Mouse (Mus musculus) T-helper 2 cell (primary cell): Measurements from ENCODE around the gene Nfic.

Experiments used
- in situ Hi-C: fragments of 300-600 bp; cut with MboI, MseI; formaldehyde crosslinking; loops from one replicate; pipeline ENCODE4 v1.15.1; 2025; ENCODE audit warnings: high pct_unique_total_duplicates

The Nfic gene

DNA sequence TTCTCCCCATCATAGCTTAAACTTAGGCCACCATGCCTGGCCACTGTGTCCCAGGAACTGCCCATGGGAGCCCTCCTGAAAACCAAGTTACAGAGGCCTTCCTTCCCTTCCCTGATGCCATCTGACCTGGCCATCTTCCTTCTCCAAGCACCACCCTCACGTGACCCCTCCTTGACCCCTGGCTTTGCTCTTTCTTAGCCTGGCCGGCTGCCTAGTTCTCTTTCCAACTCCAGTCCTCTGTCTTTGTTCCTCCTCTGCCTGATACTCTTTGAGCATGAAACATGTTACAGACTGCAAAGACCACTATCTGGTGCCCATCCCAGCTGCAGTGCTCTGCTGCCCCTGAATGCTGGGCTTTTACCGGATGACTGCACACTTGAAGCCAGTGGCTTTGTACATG is 66.1 kb downstream of the Nfic start:
- in situ Hi-C loops: no loop called here

DNA sequence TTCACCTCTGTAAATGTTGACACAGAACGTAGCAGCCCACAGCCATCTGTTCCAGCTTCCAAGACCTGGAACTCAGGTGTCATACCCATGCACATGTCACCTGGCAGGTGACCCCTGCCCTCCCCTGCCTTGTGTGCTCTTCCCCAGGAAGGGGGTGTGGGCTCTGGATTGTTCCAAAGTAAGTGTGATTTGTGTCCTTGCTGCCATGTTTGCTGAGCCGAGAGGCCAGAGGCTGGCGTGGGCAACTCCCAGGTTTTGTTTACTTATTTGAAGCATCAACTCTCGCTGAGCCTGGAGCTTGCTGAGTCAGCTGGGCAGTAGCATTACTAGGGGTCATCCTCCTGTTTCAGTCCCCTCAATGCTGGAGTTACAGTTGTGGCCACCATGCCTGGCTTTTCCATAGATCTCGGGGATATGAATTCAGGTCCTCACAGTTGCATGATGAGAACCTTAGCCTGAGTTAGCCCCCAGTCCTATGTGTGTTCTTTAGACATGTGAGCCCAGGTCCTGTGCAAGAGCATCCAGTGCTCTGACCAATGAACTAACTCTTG is 66.9 kb downstream of the Nfic start, which contains the start of gene Gm48552:
TSS of gene Gm48552 (plus strand) at position 501 of the 551 bp plus-strand sequence.
- in situ Hi-C loops: no loop called here

GRCm38 (mm10) chr10:81387716-81388115 is 67.7 kb downstream of the Nfic start:
- in situ Hi-C loops: no loop called here

GRCm38 (mm10) chr10:81385603-81386306 is 69.7 kb downstream of the Nfic start:
- in situ Hi-C loops: no loop called here

- in situ Hi-C loops: no loop called here
These were observed 70.8 kb downstream of the Nfic start for GRCm38 (mm10) chr10:81384605-81384982.

GRCm38 (mm10) chr10:81383802-81384604 is 71.4 kb downstream of the Nfic start, which contains the start of the genes Dohh and Gm48551:
Dohh (plus strand) TSS chr10:81384428.
Gm48551 (plus strand) TSS chr10:81384466.
- in situ Hi-C loops: no loop called here

- in situ Hi-C loops: no loop called here
These were observed 73.4 kb downstream of the Nfic start for GRCm38 (mm10) chr10:81382039-81382438.

- in situ Hi-C loops: no loop called here
These were observed 75.5 kb downstream of the Nfic start for GRCm38 (mm10) chr10:81379809-81380378.

DNA sequence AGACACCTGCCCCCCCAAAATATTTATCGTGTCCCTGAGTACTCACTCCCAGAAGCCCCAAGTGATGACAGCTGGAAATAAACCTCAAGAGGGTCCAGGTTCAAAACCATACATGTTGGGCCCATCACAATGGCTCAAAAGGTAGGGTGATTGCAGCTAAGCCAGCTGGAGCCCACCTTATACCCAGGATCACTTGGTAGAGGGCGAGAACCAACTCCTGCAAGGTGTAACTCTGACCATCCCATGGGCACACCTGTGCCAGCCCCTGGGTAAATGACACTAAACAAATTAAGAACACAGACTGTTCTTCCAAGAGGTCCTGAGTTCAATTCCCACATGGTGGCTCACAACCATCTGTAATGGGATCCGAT is 76.3 kb downstream of the Nfic start:
- in situ Hi-C loops: no loop called here

- in situ Hi-C loops: no loop called here
These were observed 76.8 kb downstream of the Nfic start for GRCm38 (mm10) chr10:81378553-81379182.

- in situ Hi-C loops: no loop called here
These were observed 77.5 kb downstream of the Nfic start, which contains the start of gene Fzr1 for GRCm38 (mm10) chr10:81377793-81378552. Fzr1 (minus strand) TSS chr10:81378516.

DNA sequence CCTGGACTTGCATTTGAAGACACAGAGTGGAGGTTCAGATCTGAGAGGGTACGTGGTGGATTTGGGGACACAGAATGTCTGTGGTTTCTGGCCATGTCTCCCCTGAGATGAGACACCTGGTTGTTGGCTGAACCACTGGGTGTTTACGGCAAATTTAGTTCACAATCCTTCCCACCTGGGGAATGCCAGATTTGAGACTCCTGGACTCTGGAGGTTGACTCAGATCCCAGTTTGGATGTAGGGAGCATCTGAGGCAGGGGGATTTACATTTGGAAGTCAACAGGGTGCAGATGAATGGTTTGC is 78.1 kb downstream of the Nfic start:
- in situ Hi-C loops: no loop called here

DNA sequence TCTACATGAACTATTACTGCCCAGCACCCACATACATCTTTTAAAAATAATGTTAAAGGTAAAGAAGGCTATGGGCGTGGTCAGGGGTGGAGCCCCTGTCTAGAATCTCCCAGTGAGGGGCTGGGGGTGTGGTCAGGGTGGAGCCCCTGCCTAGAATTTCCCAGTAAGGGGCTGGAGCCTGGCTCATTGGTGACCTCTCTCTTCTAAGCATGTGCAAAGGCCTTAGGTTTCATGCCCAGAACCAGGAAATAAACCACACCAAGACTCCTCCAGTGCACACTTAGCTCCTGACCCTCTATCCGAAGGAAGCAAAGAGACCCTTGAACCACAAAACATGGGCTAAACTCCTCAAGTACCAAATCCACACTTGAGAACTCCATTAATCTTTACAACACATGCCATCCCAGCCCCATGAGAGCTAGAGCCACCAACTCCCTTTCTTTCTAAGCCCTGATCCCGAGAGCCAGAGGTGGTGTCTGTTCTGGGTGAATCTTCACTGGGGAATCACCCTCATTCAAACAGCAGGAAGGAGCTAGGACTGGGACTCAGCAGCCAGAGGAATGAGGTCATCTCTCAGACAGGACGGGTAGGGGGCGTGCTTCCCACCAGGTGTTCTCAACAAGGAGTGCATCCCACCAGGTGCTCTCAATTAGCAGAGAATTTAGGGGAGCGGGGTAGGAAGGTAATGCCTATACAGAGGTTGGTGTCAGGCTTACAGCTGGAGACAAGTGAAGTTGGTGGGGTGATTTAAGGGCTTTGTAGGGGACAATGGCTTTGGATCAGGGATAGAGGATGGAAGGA is 78.7 kb downstream of the Nfic start:
- in situ Hi-C loops: no loop called here

GRCm38 (mm10) chr10:81375322-81375721 is 80.1 kb downstream of the Nfic start:
- in situ Hi-C loops: no loop called here

DNA sequence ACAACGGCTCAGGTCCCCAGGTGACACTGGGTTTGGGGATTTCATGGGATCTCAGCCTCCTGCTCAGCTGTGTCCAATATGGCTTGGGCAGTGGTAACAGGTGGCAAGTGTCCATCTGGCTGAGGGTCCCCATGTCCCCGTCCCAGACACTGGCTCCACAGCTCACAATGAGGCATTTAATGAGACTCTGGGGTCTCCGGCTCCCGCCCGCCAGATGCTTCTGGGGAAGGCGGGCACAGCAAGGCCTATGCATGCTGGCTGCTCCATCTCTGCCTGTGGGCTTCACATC is 88.3 kb downstream of the Nfic start:
- in situ Hi-C loops: no loop called here

GRCm38 (mm10) chr10:81366477-81367206 is 88.8 kb downstream of the Nfic start:
- in situ Hi-C loops: no loop called here

GRCm38 (mm10) chr10:81365672-81366476 is 89.6 kb downstream of the Nfic start, which contains the start of gene 4930404N11Rik:
4930404N11Rik (minus strand) TSS chr10:81365816.
- in situ Hi-C loops: no loop called here

DNA sequence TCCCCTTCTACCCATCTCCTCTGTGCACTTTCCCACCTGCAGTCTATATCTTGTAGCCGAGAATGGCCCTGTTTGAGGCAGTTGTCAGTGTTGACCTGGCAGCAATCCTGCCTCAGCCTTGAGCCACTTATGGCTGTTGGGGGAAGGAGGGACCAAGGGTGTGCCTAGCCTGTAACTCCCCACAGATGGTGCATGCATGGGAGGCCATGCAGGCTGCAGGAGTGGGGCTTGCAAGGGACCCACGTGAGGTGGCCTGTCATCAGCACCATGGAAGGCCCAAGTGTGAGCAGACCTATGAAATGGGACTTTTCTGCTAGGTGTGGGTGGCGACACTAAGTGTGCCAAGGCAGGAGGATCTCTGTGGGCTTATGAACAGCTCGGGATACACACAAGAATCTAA is 90.4 kb downstream of the Nfic start:
- in situ Hi-C loops: no loop called here

- in situ Hi-C loops: no loop called here
These were observed 90.8 kb downstream of the Nfic start for GRCm38 (mm10) chr10:81364666-81365065.
